Mouse (Mus musculus) limb, embryonic 14.5 days (tissue): Measurements from ENCODE around the gene Tle4. TPM values are rescaled to one million over a fixed set of nuclear protein-coding genes. Genes with fewer than 3 reads are reported as not detected.

Experiments used
- ATAC-seq: fragments of 200-750 bp; cut with Nextera tagmentation; 2 replicates; pipeline ENCODE4 v1.8.0; 2017; ENCODE audit warnings: low read depth, moderate number of reproducible peaks, moderate TSS enrichment; ENCODE audit not compliant: low FRiP score
- DNase-seq: peaks from one replicate; pipeline ENCODE4 v3.0.0-alpha.2; 2015; ENCODE audit warnings: low spot score
- H3K27ac ChIP-seq: fragments of 300-500 bp; sonication (generic); replicated peaks from 2 replicates; pipeline ENCODE4 v1.5.1; 2014; ENCODE audit warnings: low read depth, mild to moderate bottlenecking, low read length, moderate library complexity, mixed read lengths
- H3K27me3 ChIP-seq: fragments of 300-500 bp; sonication (generic); 2 replicates; pipeline ENCODE4 v1.6.1; 2014; ENCODE audit warnings: low read length, mixed read lengths; ENCODE audit not compliant: control insufficient read depth, insufficient read depth
- H3K36me3 ChIP-seq: fragments of 300-500 bp; sonication (generic); 2 replicates; pipeline ENCODE4 v1.6.1; 2014; ENCODE audit warnings: mild to moderate bottlenecking, low read length, moderate library complexity, mixed read lengths; ENCODE audit not compliant: control insufficient read depth, insufficient read depth
- H3K4me1 ChIP-seq: fragments of 300-500 bp; sonication (generic); 2 replicates; pipeline ENCODE4 v1.6.1; 2014; ENCODE audit warnings: antibody characterized with exemption, low read length, mixed read lengths; ENCODE audit not compliant: control insufficient read depth, insufficient read depth
- H3K4me2 ChIP-seq: fragments of 300-500 bp; sonication (generic); replicated peaks from 2 replicates; pipeline ENCODE4 v1.6.1; 2014; ENCODE audit warnings: low read depth, mild to moderate bottlenecking, low read length, moderate library complexity; ENCODE audit not compliant: severe bottlenecking
- H3K4me3 ChIP-seq: fragments of 300-500 bp; sonication (generic); replicated peaks from 2 replicates; pipeline ENCODE4 v1.5.1; 2014; ENCODE audit warnings: low read length
- H3K9ac ChIP-seq: fragments of 300-500 bp; sonication (generic); 2 replicates; pipeline ENCODE4 v1.6.1; 2014; ENCODE audit warnings: mild to moderate bottlenecking, low read depth, low read length, moderate library complexity; ENCODE audit not compliant: severe bottlenecking
- H3K9me3 ChIP-seq: fragments of 300-500 bp; sonication (generic); 2 replicates; pipeline ENCODE4 v1.6.1; 2016; ENCODE audit warnings: low read length; ENCODE audit not compliant: control insufficient read depth
- POLR2A ChIP-seq: fragments of 200-500 bp; IDR thresholded peaks from 2 replicates; pipeline ENCODE4 v1.8.0; 2012; ENCODE audit warnings: inconsistent platforms, mild to moderate bottlenecking, moderate library complexity, borderline replicate concordance; ENCODE audit not compliant: insufficient read depth, insufficient read length; ENCODE audit errors: extremely low read depth
- WGBS: fragments of 180-500 bp; shearing (Covaris S2); extraction: QIAGEN DNeasy Blood & Tissue Kit; methylation state at CpG from one replicate; pipeline ENCODE4 v1.1.7; 2014; 5-methylcytosine and 5-hydroxymethylcytosine counted together
- polyA plus RNA-seq, 2 experiments: library from polyadenylated mRNA; depleted of rRNA in 1 of 2; stranded (reverse) in 1 of 2; unstranded in 1 of 2; fragments of >200 nt; fragmentation: Nextera tagmentation in 1 of 2; extraction: Ambion mirVana in 1 of 2; gene quantifications; 2 replicates each; pipeline versions ENCODE4 v1.2.1 to v1.2.3; 2012 to 2014

Gene Tle4
- polyA plus RNA-seq, 2 experiments = 20.3 to 20.6 TPM

DNA sequence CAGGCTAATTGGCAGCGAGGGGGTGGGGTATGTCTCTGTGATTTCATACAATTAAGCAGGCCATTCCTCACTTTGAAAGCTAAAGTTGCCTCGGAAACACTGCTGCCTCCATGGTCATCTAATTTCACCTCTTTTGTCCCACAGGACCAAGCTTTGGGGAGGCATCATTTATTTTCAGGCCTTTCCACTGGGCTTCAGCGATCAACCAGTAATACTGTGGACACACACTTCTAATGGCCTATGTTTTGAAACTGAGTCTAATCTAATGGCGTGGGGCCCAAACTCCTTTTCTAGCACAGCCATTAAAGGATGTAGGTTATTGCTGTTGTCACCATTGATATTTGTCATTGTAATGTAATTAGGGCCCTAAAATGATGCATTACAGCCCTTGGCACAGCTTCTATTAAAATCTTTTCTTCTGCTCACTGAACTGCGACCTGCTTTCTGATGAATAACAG lies 31.3 kb downstream of the Tle4 start:
- Histone ChIP-seq H3K27me3 (no peaks in the 10 kb centered on the region), H3K4me1 (no peaks in the 10 kb centered on the region), H3K4me3 (no peak overlapping the region), H3K36me3 (peaks cover 5% of the 10 kb centered on the region; the same call in 1 of the 2 replicates), H3K9ac (no peak overlapping the region), H3K4me2 (no peak overlapping the region), H3K9me3 (no peaks in the 10 kb centered on the region), H3K27ac (no peak overlapping the region)
- no peak for TF ChIP-seq POLR2A
- no peak for DNase-seq
- no peak for ATAC-seq
- WGBS = 24% methylated on average over 5 of the region's 5 CpGs

DNA sequence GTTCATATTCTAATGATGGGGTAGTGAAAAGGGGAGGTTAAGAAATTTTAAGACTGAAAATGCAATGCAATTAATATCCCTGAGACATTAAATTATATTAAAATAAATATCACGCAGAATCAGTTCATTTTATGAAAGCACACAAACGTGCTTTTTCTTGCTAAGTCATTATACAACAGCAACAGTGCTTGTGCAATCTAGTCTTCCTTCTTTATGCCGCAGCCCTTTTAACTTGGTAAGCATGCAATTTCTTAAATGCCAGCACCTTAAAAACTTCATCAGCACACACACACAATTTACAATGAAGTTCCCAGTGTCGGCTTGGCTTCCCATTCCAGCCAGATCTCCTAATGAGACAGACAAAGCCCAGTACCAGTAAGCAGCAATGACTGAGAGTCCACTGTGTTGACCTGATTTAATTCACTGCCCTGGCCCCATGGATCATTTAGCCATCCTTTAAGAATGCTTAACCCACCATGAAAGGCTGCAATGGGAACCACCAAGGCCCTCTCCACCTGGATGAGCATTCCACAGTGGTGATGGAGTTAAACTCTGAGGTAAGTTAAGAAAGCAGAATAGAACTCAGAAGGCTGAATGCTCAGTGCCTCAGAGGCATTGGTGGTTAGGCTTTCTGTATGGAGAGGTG lies 32.3 kb downstream of the Tle4 start:
- no peak overlapping the region for H3K9ac ChIP-seq
- TF ChIP-seq POLR2A = no peak
- H3K4me1 ChIP-seq = no peaks in the 10 kb centered on the region
- no peak overlapping the region for H3K4me2 ChIP-seq
- no peaks in the 10 kb centered on the region for H3K27me3 ChIP-seq
- DNase-seq = no peak
- no peak overlapping the region for H3K27ac ChIP-seq
- no peaks in the 10 kb centered on the region for H3K9me3 ChIP-seq
- peaks cover 9% of the 10 kb centered on the region; the same call in 1 of the 2 replicates for H3K36me3 ChIP-seq
- H3K4me3 ChIP-seq = no peak overlapping the region
- no peak for ATAC-seq
- 59% methylated on average over 4 of the region's 4 CpGs for WGBS

DNA sequence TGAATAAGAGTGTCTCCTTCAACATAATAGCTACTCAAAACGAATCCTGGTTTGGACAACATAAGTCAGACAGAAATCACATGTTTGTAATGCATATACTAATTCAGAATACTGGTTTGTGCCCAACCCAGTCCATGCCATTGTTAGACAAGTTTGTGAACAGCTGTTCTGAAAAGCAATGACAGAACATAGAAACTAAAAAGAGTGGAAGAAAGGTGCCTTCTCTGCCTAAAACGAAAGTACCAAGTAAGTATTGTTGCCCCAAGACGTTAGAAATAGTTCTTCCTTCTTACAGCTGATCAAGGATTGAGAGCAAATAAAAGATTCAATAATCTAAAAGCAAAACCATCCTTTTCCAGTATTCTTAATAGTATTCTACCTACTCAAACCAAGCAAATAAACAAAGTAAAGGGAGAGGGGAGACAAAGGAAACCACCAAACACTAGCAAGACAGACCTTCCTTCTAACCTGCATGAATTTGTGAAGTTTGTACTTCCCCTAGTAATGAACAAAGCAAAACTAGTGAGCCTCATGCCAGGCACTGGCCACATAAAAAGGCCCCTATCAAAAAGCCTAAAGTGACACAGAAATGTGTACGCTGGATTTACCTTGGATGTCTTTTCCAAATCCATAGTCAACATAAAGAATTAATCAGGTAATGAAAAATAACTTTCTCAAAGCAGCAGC lies 34.4 kb downstream of the Tle4 start:
- DNase-seq = no peak
- Histone ChIP-seq H3K9ac (no peak overlapping the region), H3K4me2 (no peak overlapping the region), H3K4me3 (no peak overlapping the region), H3K36me3 (peaks cover 9% of the 10 kb centered on the region; the same call in 1 of the 2 replicates), H3K4me1 (no peaks in the 10 kb centered on the region), H3K27me3 (no peaks in the 10 kb centered on the region), H3K27ac (no peak overlapping the region), H3K9me3 (no peaks in the 10 kb centered on the region)
- 86% methylated on average over 4 of the region's 4 CpGs for WGBS
- no peak for TF ChIP-seq POLR2A
- ATAC-seq = no peak

DNA sequence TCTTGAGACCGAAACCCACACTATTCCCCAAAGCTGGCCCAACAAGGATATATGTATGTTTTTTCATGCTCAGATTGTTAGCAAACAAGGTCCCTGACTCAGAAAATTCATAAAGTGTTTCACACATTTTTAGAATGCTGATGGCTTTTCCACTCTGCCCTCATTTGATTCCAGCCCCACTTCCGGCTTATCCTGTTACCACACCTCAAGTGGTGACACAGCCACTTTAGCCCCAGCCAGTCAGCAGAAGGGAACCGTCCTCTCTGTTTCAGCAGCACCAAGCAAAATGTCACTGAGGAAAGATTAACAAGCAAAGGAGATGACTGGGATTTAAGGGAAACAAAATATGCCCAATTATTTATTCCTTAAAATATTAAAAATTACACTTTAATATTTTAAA lies 50.0 kb downstream of the Tle4 start:
- no peak for TF ChIP-seq POLR2A
- DNase-seq = no peak
- H3K4me3 ChIP-seq = no peak overlapping the region
- no peaks in the 10 kb centered on the region for H3K9me3 ChIP-seq
- H3K4me1 ChIP-seq = 0 out of 2 replicates have a peak, but pooled peaks cover 2% of the 10 kb centered on the region
- H3K27me3 ChIP-seq = no peaks in the 10 kb centered on the region
- no peak overlapping the region for H3K27ac ChIP-seq
- WGBS = 71% methylated on average over 3 of the region's 3 CpGs
- ATAC-seq = no peak
- no peak overlapping the region for H3K9ac ChIP-seq
- H3K4me2 ChIP-seq = no peak overlapping the region
- no peaks in the 10 kb centered on the region for H3K36me3 ChIP-seq

DNA sequence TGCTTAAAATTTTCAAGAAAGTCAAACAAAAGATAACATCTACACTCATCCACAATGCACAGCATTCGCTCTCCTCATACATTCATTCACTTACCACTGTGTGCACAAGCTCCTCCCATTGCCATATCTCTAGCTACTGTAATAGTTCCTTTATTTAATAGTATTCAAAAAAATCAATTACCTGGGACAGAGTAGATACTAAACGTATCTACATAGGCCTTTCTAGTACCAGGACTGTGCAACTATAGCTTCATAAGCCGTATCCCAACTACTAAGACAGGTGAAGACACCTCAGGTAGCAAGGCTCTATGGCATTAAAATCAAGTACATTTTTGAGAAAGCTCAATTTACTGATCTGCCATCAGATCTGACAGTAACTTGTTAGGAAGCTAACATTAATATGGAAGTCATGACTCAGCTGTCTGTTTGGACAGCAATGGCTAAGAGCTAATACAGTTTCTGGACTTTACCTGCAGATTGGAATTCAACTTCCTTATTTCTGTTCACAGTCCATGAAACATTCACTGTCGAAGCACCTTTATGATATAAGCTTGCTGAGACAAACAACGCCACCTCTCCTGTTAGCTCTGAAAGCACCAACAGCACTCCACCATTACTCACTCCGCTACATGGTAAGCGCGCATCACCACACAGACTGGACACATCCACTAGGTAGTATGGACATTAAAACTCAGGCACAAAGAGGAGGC lies 50.6 kb downstream of the Tle4 start:
- TF ChIP-seq POLR2A = no peak

More for the DNA sequence above, 50.6 kb downstream of the Tle4 start:
- no peaks in the 10 kb centered on the region for H3K27me3 ChIP-seq
- WGBS = 95% methylated on average over 8 of the region's 8 CpGs
- ATAC-seq (no peak), DNase-seq (no peak)
- no peak overlapping the region for H3K27ac ChIP-seq
- no peak overlapping the region for H3K4me2 ChIP-seq
- H3K36me3 ChIP-seq = no peaks in the 10 kb centered on the region
- H3K9ac ChIP-seq = no peak overlapping the region
- 0 out of 2 replicates have a peak, but pooled peaks cover 2% of the 10 kb centered on the region for H3K4me1 ChIP-seq
- H3K9me3 ChIP-seq = no peaks in the 10 kb centered on the region
- H3K4me3 ChIP-seq = no peak overlapping the region
